Mouse (Mus musculus) MEL (cell line): ENCODE measurements around the gene Hacd3.

Experiments
- CHD1 ChIP-seq: IDR thresholded peaks from 2 replicates; pipeline ENCODE4 v1.6.1; 2012; ENCODE audit warnings: low read depth, mild to moderate bottlenecking, inconsistent platforms, low read length, improper control_type of control experiment
- CHD2 ChIP-seq: IDR thresholded peaks from 2 replicates; pipeline ENCODE4 v1.6.1; 2011; ENCODE audit warnings: low read length, improper control_type of control experiment
- CTCF ChIP-seq, 3 experiments: IDR thresholded peaks in 2 of 3; conservative IDR thresholded peaks in 1 of 3; 2 replicates each; pipeline ENCODE4 v1.5.1; 2011 to 2012; ENCODE audit warnings: low read length in 3 of 3, low read depth in 2 of 3, mild to moderate bottlenecking in 2 of 3, improper control_type of control experiment in 1 of 3, inconsistent platforms in 1 of 3, mixed read lengths in 1 of 3, moderate library complexity in 1 of 3; ENCODE audit not compliant: control insufficient read depth in 1 of 3, insufficient read depth in 1 of 3, poor library complexity in 1 of 3, severe bottlenecking in 1 of 3
- EP300 ChIP-seq, 2 experiments: IDR thresholded peaks; 2 replicates each; pipeline ENCODE4 v1.6.1; 2011; ENCODE audit warnings: improper control_type of control experiment in 2 of 2, low read length in 2 of 2, low read depth in 1 of 2, mild to moderate bottlenecking in 1 of 2
- GATA1 ChIP-seq: IDR thresholded peaks from 2 replicates; pipeline ENCODE4 v1.6.1; 2011; ENCODE audit warnings: low read depth, low read length, improper control_type of control experiment
- MXI1 ChIP-seq: IDR thresholded peaks from 2 replicates; pipeline ENCODE4 v1.6.1; 2011; ENCODE audit warnings: mild to moderate bottlenecking, low read depth, low read length, improper control_type of control experiment
- MYB ChIP-seq: IDR thresholded peaks from 2 replicates; pipeline ENCODE4 v1.6.1; 2011; ENCODE audit warnings: mild to moderate bottlenecking, low read depth, low read length, improper control_type of control experiment
- POLR2AphosphoS5 ChIP-seq: IDR thresholded peaks from 2 replicates; pipeline ENCODE4 v1.6.1; 2012; ENCODE audit warnings: low read depth, borderline replicate concordance, mild to moderate bottlenecking, inconsistent platforms, low read length, moderate library complexity, mixed read lengths
- RCOR1 ChIP-seq: IDR thresholded peaks from 2 replicates; pipeline ENCODE4 v1.6.1; 2012; ENCODE audit warnings: low read depth, mild to moderate bottlenecking, inconsistent platforms, low read length, improper control_type of control experiment
- SMC3 ChIP-seq: IDR thresholded peaks from 2 replicates; pipeline ENCODE4 v1.6.1; 2011; ENCODE audit warnings: low read depth, low read length, improper control_type of control experiment
- TCF12 ChIP-seq: IDR thresholded peaks from 2 replicates; pipeline ENCODE4 v1.6.1; 2014; ENCODE audit warnings: low read depth, mild to moderate bottlenecking, inconsistent platforms, low read length, improper control_type of control experiment, moderate library complexity

- TF ChIP-seq MXI1 (no peak), CTCF (IDR thresholded peaks at IDR 0.05 in 2 of 3, conservative IDR thresholded peaks at IDR 0.05 in 1 of 3; ENCODE audit: control insufficient read depth in 1 of 3, insufficient read depth in 1 of 3, low read depth in 2 of 3, low read length in 3 of 3, poor library complexity in 1 of 3, severe bottlenecking in 1 of 3) (peak; percentile 44 to 56 (median 47)), MYB (no peak), TCF12 (no peak), CHD1 (no peak), CHD2 (no peak), EP300 (IDR thresholded peaks at IDR 0.05; ENCODE audit: low read depth in 1 of 2, low read length in 2 of 2) (no peak), POLR2AphosphoS5 (no peak), GATA1 (no peak), SMC3 (peak; percentile 19; the same call in 1 of the 2 replicates), RCOR1 (no peak)
Observed at GRCm38 (mm10) chr9:64937491-64937890, 84.0 kb downstream of the Hacd3 start.
